Mouse (Mus musculus) gastrocnemius, adult 8-10 months (tissue): ENCODE data around the gene Smyd5. TPM values are rescaled to one million over a fixed set of nuclear protein-coding genes. Genes with fewer than 3 reads are reported as not detected.

Source experiments
- DNase-seq, 2 experiments: peaks; one replicate each; pipeline ENCODE4 v3.0.0; 2022; ENCODE audit warnings: low spot score in 2 of 2
- total RNA-seq, 4 experiments: library from RNA; stranded (reverse); gene quantifications; 2 replicates each; pipeline ENCODE4 v1.2.4; 2022

The Smyd5 gene
- 1 to 10 TPM; 8.4 to 9.6 (median 8.4) TPM for total RNA-seq

GRCm38 (mm10) chr6:85431842-85432431 lies at the start of gene Smyd5:
Smyd5 (plus strand) TSS chr6:85431989.
- peak; percentile 78 to 80 for DNase-seq

GRCm38 (mm10) chr6:85382791-85383190 lies 49.0 kb upstream of the Smyd5 start:
- DNase-seq: no peak

- no peak for DNase-seq
These were observed 43.2 kb upstream of the Smyd5 start for GRCm38 (mm10) chr6:85388608-85389007.

- DNase-seq: peak; percentile 26 to 34
These were observed 40.0 kb upstream of the Smyd5 start for GRCm38 (mm10) chr6:85391803-85392202.

- DNase-seq: no peak
These were observed 36.4 kb upstream of the Smyd5 start for GRCm38 (mm10) chr6:85395360-85395759.

GRCm38 (mm10) chr6:85397165-85397564 lies 34.6 kb upstream of the Smyd5 start:
- DNase-seq: no peak

- no peak for DNase-seq
These were observed 32.1 kb upstream of the Smyd5 start for GRCm38 (mm10) chr6:85399715-85400114.

- DNase-seq: no peak
These were observed 29.2 kb upstream of the Smyd5 start for GRCm38 (mm10) chr6:85402613-85403012.

- no peak for DNase-seq
These were observed 28.8 kb upstream of the Smyd5 start for GRCm38 (mm10) chr6:85403039-85403438.

- no peak for DNase-seq
These were observed 22.8 kb upstream of the Smyd5 start for GRCm38 (mm10) chr6:85409003-85409402.

- DNase-seq: no peak
These were observed 21.0 kb upstream of the Smyd5 start for GRCm38 (mm10) chr6:85410771-85411273.

GRCm38 (mm10) chr6:85415829-85416228 lies 16.0 kb upstream of the Smyd5 start:
- DNase-seq: no peak

- no peak for DNase-seq
These were observed 12.6 kb upstream of the Smyd5 start for GRCm38 (mm10) chr6:85419150-85419549.

GRCm38 (mm10) chr6:85423836-85424379 lies 7.9 kb upstream of the Smyd5 start, which contains the start of gene Noto:
Noto (plus strand) TSS chr6:85423886.
- no peak for DNase-seq

- DNase-seq: no peak
These were observed 431 bp upstream of the Smyd5 start for GRCm38 (mm10) chr6:85431274-85431841.

- no peak for DNase-seq
These were observed 2.1 kb downstream of the Smyd5 start for GRCm38 (mm10) chr6:85433865-85434264.

- no peak for DNase-seq
These were observed 4.4 kb downstream of the Smyd5 start for GRCm38 (mm10) chr6:85436204-85436603.

- no peak for DNase-seq
These were observed 4.8 kb downstream of the Smyd5 start for GRCm38 (mm10) chr6:85436631-85437030.

GRCm38 (mm10) chr6:85441142-85441541 lies 9.4 kb downstream of the Smyd5 start:
- DNase-seq: no peak

- DNase-seq: no peak
These were observed 11.9 kb downstream of the Smyd5 start for GRCm38 (mm10) chr6:85443488-85444233.

GRCm38 (mm10) chr6:85444266-85444965 lies 12.6 kb downstream of the Smyd5 start:
- no peak for DNase-seq
